Mouse (Mus musculus) gastrocnemius, postnatal 14 days (tissue): Measurements from ENCODE around the gene Tsc2. TPM values are rescaled to one million over a fixed set of nuclear protein-coding genes. Genes with fewer than 3 reads are reported as not detected.
"Not testable (repeated sequence)": the region's sequence is repeated elsewhere in the genome, so short reads cannot be mapped to it uniquely, and the experiment has no call there.

Experiments
- DNase-seq: peaks from one replicate; pipeline ENCODE4 v3.0.0; 2021; ENCODE audit warnings: mixed read lengths
- intact Hi-C: fragments of 180-260 bp; cut with DNase I; formaldehyde crosslinking; loops from one replicate; pipeline ENCODE4 v1.15.1; 2025; ENCODE audit warnings: low total_unique reads
- long read RNA-seq, 2 experiments: library from polyadenylated mRNA; stranded (forward); transcript quantifications; one replicate each; pipeline ENCODE4 v2.0.0; 2021
- total RNA-seq, 2 experiments: library from RNA; stranded (reverse); gene quantifications; 2 replicates each; pipeline ENCODE4 v1.2.3; 2021

Tsc2 gene
- total RNA-seq, result 10 to 100 TPM; 50.6 to 53.0 TPM
- long read RNA-seq, experiment 1, full-length matches to known transcripts, result 5 of 44 reads
- long read RNA-seq, experiment 1, partial matches to known transcripts, result 25 of 44 reads
- long read RNA-seq, experiment 1, other reads (novel, unspliced or antisense), result 14 of 44 reads
- long read RNA-seq, experiment 2, full-length matches to known transcripts, result 16 of 84 reads
- long read RNA-seq, experiment 2, partial matches to known transcripts, result 37 of 84 reads
- long read RNA-seq, experiment 2, other reads (novel, unspliced or antisense), result 31 of 84 reads

DNA sequence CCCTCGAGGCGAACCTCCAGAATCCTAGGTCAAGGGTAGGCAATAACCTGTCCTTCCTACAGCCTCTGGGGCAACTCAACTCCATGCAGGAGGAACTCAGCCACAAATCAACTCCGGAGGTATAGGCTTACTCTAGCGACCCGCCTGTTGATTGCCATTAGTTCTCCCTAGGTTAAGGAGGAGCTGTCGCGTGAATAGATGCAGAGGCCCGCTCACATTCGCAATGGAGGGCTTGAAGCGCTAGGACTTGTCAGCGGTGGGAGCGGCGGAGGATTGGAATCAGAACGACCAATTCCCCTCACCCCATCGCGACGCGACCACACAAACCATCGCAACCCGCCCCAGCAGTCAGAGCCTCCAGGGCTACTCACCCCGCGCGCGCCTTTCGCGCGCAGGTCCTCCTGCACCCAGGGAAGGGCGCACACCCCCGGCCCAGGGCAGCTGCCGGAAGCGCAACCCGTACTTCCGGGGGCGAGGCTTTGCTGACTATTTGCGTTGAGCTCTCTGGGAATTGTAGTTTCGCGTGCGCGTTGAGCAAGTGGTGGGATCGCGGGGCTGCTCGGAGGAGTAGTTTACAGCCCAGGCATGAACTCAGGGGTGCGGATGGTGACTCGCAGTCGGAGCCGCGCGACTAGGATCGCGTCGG lies at the start of gene Tsc2, which contains the start of gene Nthl1:
TSS of gene Tsc2 (minus strand) at position 464 of the 646 bp plus-strand sequence.
TSS of gene Nthl1 (plus strand) at position 514 of the 646 bp plus-strand sequence.
- intact Hi-C loops, result no loop called here
- DNase-seq, result peak; percentile 82

DNA sequence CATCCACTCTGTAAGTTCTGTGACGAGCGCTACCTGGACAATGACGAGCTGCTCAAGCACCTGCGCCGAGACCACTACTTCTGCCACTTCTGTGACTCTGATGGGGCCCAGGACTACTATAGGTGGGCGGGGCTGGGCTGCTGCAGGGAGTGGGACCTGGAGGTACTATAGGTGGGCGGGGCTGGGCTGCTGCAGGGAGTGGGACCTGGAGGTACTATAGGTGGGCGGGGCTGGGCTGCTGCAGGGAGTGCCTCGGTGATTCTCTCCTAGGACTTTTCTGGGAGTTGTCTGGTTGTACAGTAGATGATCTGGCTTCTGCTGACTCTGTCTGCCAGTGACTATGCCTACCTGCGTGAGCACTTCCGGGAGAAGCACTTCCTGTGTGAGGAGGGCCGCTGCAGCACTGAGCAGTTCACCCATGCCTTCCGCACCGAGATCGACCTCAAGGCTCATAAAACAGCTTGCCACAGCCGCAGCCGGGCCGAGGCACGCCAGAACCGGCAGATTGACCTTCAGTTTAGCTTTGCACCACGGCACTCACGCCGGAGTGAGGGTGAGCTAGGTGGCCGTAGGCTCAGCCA lies 45.2 kb upstream of the Tsc2 start:
- intact Hi-C loops, result no loop called here
- no peak for DNase-seq

DNA sequence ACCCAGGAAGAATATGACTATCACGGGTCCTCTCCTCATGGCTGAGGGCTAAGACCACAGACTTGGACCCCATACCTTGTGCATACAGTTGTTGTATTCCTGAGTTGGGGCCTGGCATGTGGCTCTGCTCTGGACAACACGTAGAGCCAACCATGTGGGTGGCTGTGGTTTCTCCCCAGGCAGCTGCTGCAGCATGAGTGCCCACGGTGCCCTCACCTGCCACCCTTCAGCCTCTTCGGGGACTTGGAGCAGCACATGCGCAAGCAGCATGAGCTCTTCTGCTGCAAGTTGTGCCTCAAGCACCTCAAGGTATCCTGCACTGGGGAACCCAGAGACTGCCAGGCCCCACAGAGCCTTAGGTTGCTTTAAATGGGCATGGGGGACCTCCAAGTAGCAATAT lies 44.4 kb upstream of the Tsc2 start:
- no peak for DNase-seq

DNA sequence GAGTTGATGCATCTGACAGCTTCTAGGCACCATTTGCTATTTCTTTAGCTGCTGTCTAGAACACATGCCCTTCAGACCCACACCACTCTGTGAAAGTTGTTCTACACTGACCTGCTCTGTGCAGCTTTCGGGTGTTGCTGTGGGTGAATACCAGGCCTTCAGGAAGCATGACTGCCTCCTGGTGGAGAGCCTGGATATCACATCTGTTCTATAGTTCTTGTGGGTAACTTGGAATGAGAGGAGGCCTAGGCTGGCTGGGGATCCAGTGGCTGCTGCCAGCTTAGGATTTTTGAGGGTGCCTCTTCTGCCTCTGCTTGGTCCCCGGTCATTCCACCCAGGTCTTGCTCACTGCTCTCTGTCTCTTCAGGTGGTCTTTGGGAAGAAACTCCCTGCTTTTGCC lies 43.8 kb upstream of the Tsc2 start:
- intact Hi-C loops, result no loop called here
- DNase-seq, result peak; percentile 62

More for the DNA sequence above, 44.4 kb upstream of the Tsc2 start:
- intact Hi-C loops, result no loop called here

DNA sequence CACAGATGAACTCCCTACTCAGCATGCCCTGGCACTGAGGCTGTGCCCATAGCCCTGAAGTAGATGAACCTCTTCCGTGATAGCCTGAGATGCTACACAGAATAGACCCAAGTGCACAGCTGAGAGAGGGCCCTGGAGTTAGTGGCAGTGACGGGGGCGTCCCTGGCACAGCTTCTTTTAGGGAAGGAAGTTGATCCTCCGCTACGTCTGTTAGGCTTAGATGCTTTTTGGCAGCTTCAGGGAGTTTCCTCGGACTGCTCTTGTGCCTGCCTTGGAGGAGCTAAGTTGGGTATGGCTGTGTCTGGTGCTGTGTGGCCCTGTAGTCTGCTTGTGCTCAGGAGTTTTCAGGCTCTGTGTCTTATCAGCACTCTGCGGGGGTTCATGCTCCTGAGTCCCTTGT lies 41.8 kb upstream of the Tsc2 start:
- intact Hi-C loops, result no loop called here
- no peak for DNase-seq

DNA sequence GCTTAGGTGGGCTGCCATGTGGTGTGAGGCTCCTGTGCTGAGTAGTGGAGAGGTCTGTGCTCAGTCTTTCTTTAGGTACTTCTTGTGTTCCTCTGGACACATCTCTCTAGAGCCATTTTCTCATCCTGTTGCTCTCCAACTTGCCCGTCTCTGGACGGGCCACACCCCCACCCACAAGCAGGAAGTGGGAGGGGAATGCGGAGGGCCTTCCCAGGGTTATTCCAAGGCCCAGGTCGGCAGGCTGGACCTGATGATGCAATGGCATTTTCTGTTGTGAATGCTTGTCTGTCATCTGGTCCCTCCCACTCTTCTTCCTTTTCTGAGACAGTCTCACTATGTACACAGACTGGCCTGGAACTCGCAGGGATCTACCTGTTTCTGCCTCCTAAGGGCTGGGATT lies 39.7 kb upstream of the Tsc2 start:
- DNase-seq, result peak; percentile 48
- intact Hi-C loops, result no loop called here

DNA sequence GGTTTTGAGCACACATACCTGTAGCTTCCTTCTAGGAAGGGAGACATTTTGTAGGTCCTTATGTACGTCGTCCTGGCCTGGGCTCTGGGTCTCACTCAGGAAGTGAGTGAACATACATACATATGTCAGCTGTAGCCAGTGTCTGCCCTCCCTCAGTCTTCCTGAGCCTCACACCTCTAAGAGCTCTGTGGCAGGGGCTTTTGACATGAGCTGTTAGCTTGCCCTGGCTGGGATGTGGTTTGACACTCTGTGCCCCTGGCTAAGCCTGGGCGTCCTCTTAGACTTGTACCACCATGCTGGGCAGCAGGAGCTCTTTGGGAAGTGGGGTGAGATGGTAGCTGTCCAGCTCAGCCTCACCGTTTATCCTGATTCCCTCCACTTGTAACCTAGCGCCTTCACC lies 38.9 kb upstream of the Tsc2 start:
- no peak for DNase-seq
- intact Hi-C loops, result no loop called here

DNA sequence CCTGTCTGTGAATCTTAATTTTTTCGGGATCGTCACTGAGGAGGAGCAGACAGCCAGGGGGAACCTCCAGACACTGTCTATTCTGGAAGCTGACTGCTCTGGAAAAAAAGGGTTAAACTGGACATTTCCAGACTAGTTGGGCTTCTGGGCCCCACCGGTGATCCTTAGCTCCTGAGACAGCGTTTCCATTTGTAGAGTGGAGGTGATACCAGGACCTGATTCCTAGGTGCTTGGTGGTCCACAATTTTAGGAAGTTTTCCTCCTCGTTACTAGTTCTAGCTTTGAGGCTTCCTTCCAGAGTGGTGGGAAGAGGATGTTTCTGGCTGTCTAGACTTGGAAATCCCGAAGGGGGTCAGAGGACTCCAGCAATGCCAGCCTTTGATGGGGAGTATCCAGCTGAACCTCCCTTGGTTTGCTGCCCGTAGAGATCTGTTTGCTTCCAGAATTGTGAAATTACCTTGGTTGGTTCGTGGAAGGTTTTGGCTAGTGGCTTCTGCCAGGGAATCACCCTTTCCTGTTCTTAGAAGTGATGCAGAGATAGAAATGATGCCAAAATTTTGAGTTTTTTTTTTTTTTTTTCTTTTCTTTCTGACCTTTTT lies 37.9 kb upstream of the Tsc2 start:
- intact Hi-C loops, result no loop called here
- no peak for DNase-seq

DNA sequence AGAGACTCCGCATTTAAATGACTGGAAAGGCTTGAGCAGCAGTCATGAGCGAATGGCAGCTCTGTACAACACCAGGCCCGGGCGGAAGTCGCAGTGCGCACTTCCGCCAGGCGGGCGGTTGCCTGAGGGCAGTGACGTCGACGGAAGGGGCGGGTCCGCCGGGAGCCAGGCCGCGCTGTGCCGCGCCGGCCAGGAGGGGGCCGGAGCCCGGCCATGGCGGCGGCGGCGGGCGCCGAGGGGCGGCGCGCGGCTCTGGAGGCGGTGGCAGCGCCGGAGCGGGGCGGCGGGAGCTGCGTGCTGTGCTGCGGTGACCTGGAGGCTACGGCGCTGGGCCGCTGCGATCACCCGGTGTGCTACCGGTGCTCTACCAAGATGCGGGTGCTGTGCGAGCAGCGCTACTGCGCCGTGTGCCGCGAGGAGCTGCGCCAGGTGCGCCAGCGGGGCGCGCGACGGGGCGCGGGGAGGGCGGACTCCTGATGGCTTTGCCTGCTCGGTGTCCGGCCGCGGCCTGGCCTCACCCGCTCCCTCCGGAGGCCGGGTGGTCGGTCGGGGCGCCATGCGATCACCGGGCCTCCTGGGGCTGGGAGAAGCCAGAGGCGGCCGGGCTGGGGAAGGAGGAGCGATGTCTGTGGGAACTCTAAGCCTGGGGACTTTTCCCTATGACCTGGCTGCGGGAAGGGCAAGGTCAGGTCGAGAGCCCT lies 37.3 kb upstream of the Tsc2 start, which contains the start of gene Zfp598:
TSS of gene Zfp598 (plus strand) at position 143 of the 701 bp plus-strand sequence.
- intact Hi-C loops, result no loop called here
- peak; percentile 97 for DNase-seq

DNA sequence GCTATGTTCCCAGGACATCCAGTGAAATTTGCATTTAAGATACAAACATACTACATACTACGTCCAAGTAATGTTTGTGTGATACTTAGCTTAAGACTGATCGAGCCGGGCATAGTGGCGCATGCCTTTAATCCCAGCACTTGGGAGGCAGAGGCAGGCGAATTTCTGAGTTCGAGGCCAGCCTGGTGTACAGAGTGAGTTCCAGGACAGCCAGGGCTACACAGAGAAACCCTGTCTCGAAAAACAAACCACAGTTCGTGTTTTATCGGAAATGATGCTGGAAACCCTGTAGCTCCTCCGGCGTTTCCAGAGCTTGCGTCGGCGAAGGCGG lies 36.7 kb upstream of the Tsc2 start:
- DNase-seq, intact Hi-C loops: not testable (repeated sequence)

DNA sequence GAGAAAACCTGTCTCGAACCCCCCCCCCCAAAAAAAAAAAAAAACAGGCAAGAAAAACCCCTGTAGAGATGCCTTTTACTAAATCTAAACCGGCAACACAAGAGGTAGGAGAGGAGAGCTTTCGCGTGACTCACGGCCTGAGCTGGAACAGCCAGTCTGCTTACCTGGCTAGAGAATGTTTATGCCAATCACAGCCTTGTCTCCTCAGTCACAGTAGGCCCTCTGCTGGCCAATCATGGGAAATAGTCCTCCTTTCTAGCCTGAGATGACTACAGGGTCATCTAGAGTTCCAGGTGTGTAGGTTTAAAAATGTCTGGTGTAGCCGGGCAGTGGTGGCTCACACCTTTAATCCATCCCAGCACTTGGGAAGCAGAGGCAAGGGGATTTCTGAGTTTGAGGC lies 35.0 kb upstream of the Tsc2 start:
- no peak for DNase-seq
- intact Hi-C loops, result no loop called here

DNA sequence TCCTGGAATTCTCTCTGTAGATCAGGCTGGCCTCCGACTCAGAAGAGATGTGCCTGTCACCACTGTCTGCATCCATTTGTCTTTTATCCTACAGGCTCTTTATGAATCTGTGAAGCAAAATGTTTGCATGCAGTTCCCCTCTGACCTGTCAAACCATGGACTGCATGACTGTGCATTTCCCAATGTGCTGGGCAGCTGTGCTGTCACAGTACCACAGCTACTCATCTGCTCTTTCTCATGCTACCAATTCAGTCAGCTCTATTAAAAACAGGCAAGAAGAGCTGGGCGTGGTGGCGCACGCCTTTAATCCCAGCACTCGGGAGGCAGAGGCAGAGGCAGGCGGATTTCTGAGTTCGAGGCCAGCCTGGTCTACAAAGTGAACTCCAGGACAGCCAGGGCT lies 34.6 kb upstream of the Tsc2 start:
- DNase-seq, intact Hi-C loops: not testable (repeated sequence)

DNA sequence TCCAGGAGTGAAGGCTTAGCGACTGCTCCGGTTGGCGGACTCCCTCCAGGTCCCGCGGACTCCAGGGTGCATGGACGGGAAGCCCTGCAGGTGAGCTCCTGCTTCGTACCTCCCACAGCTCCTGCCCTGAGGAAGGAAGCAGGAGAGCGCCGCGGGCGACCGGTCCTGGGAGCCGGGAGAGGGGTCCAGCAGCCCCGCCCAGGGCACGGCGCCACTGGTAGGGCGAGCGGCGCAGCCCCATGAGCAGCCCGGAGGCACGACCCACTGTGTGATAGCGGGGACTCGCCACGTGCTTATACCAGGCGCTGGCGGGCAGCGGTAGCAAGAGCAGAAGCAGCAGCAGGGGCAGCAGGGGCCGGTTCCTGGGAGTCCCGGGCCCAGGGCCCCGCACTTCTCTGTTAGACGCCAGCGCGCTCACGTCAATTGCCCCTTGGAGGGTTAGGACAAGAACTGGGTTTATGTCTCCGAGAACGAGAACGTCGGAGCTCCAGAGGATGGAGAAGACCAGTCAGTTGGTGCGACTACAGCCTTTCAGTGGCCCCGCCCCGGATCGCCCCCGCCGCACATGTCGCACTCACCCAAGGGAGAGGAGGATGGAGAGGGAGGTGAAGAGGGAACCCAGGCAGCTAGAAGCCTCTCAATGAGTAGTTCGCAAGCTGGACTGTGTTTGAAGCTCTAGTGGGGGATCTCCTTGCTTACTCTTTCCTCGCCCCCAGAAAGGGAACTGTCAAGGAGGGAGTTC lies 25.8 kb upstream of the Tsc2 start, which contains the start of gene Npw:
TSS of gene Npw (minus strand) at position 441 of the 742 bp plus-strand sequence.
- intact Hi-C loops, result no loop called here
- no peak for DNase-seq

DNA sequence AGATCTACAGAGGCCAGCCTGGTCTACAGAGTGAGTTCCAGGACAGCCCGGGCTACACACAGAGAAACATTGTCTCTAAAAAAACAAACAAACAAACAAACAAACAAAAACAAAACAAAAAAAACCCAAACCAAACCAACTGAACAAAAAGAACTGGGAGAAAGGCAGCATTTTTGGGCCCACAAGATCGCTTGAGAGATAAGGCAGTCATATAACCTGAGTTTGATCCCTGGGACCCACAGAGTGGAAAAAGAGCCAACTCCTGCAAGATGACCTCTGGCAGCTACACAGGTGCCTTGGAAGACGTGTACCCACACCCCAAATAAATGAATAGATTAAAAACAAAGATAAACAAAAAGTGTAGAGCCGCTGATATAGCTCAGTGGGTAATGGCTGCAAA lies 22.5 kb upstream of the Tsc2 start:
- no peak for DNase-seq
- intact Hi-C loops, result loop anchor here (5.0 kb wide), 1 partner anchor 123 kb away; the partner anchor contains the start of gene Rab26

DNA sequence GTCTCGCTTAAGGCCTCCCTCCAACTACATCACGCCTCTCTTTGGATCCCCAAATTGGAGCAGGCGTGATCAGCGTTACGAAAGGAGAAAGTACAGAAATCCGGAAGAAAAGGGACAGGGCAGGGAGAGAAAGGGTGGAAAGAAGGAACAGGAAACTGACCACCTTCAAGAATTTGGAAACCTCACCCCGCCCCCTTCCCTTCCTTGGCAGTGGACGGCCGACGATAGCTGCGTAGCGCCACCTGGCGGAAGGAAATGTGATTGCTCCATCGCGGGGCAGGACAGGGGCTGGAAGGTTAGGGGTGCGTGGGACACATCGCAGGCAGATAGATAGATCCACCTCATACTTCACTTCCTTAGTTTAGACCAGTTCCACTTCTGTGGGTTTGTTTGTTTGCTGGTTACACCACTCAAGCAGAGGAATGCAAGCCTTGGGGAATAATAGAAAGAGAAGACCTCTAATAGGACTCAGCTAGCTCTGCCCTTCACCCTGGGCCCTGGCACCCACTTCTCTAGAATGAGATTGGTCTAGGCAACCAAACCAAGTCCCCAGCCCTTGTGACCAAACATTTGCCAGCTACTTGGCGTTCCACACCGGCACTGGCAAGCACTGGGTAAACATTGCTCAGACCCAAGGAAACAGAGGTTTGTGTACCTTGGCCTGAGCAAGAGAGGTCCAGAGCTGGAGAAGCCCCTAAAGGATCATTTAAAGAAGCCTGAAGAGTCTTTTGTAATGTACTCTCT lies 21.7 kb upstream of the Tsc2 start:
- peak; percentile 78 for DNase-seq
- intact Hi-C loops, result loop anchor here (5.0 kb wide), 1 partner anchor 122 kb away; the partner anchor contains the start of gene Rab26

DNA sequence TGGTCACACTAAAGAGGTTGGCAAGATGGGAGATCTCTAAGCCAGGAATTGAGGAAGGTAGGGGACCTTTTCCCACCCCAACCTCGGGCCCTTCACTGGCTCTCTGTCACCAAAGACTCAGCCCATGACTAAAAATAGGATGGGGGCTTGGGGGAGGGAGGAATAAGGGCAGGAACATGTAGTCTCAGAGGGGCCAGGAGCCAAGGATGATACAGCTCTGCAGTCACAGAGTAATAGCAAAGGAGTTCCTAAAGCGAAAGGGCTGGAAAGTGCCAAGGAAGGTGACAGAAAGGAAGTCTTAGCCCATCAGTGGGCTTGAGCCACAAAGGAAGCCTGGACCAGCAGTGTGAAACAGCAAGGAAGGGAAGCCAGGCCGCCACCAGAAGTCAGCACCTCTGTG lies 19.4 kb upstream of the Tsc2 start:
- intact Hi-C loops, result loop anchor here (5.0 kb wide), 1 partner anchor 120 kb away; the partner anchor contains the start of gene Rab26
- DNase-seq, result no peak

DNA sequence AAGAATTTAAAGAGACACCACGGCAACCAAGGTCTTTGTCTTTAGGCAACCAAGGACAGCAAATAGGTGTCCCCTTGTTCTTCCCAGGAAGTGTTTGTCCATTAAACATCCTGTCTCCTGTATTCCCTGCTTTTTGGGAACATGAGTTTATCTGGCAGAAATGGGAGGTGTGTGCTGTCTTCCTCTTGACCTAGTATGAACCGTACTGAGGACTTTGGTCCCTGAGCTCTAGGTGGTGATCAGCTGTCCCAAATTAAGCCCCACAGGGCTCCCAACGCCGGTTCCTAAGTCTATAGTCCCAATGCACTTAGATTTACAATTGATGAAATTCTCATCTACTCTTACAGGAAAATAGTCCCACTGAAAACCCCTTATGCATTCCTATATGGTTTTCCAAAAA lies 18.3 kb upstream of the Tsc2 start:
- intact Hi-C loops, result loop anchor here (5.0 kb wide), 1 partner anchor 118 kb away; the partner anchor contains the start of gene Rab26
- no peak for DNase-seq

DNA sequence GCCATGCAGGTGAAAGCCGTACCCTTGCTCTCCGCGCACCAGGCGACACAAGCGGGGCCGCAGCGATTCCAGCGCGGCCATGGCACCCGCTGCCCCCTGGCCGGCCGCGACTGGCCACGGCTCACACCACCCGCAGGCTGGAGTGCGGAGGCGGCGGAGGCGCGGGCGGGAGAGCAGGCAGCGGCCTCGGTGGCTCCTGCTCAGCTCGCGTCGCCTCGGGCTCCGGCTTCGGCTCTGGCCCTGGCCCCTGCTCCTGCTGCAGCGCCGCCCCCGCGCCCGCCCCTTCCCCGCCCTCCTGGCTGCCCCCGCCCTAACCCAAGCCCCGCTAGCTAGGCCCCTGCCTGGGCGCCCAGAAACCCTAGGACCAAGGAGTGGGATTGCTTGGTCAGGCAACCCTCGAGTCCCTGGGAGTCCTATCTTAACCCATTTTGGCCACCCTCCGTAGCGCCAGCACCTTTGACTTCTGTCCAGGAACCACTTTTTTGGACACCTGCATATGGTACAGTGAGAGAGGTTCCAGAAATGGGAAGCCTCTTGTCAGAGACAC lies 17.7 kb upstream of the Tsc2 start, which contains the start of gene Slc9a3r2:
TSS of gene Slc9a3r2 (minus strand) at position 258 of the 547 bp plus-strand sequence.
- intact Hi-C loops, result loop anchor here (5.0 kb wide), 1 partner anchor 118 kb away; the partner anchor contains the start of gene Rab26
- DNase-seq, result peak; percentile 65
